ENCODE assay signal across 9 mouse cellular contexts in the genomic region with DNA sequence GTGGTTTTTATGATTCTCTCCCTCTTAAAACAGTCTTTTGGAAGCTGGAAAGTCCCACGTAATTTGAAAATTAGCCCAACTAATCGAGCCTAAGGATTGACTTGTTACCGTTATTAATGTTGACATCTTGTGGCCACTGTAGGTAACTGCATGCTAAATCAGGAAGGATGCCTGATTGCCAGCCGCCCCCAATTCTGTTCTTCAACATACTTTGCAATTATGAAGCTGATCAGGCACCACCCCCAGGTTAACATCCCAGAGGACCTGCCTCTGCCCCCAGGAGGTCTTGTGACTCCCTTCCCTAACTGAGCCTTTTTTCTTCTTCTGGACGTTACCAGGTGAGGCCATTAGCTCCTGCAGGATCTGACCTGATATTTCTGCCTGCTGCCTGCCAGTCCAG. TPM values are rescaled to one million over a fixed set of nuclear protein-coding genes. Genes with fewer than 3 reads are reported as not detected.
DNase-seq lines count a peak whose midpoint lies in the region; ATAC-seq and TF ChIP-seq lines count a peak whose summit lies in the region.
"Had no signal": no experiment of that assay in that cellular context is flagged by ENCODE, and none has a peak within 500 bp of the region (broad histone marks: within the 10 kb centered on the region; RNA-seq: fewer than 3 reads in every experiment).

No protein-coding gene starts in this region.

- DNase-seq in liver, adult 2 months (ENCODE audit: extremely low read depth, low read depth, low spot score), result no peak
- DNase-seq in liver (no peak), CH12.LX (ENCODE audit: extremely low read depth) (peak; percentile 34), MN1 (ENCODE audit: low spot score) (no peak)
- peak; percentile 54 for DNase-seq in cerebellum, adult 11-12 months
- DNase-seq in heart, postnatal 14 days, result peak; percentile 20 to 35
- DNase-seq in left cerebral cortex, postnatal 4 days, result peak; percentile 17

- intact Hi-C loops in heart, postnatal 14 days (cut with DNase I), result loop anchor here (1.0 to 2.0 kb wide), 3 partner anchors 26 to 206 kb away; no protein-coding TSS in a partner anchor
- intact Hi-C loops in left cerebral cortex, postnatal 4 days (cut with DNase I), result no loop called here

- no peaks in the 10 kb centered on the region for H3K36me3 ChIP-seq in liver, adult 2 months (ENCODE audit: control insufficient read depth, insufficient read depth, low read length)
- H3K36me3 ChIP-seq in CH12.LX (replicated peaks in 1 of 2; ENCODE audit: control insufficient read depth in 1 of 2, insufficient read depth in 1 of 2, low read length in 1 of 2), result no peaks in the 10 kb centered on the region
- H3K36me3 ChIP-seq in forebrain, embryonic 15.5 days, result no peaks in the 10 kb centered on the region

- TF ChIP-seq EP300 in CH12.LX (IDR thresholded peaks at IDR 0.05; ENCODE audit: low read length), result no peak

- no peak overlapping the region for H3K27ac ChIP-seq in liver, adult 2 months (replicated peaks; ENCODE audit: insufficient read depth, low read depth, low read length)
- H3K27ac ChIP-seq in CH12.LX (ENCODE audit: insufficient read depth, low read depth), result no peak overlapping the region
- H3K27ac ChIP-seq in forebrain, embryonic 15.5 days (replicated peaks), result no peak overlapping the region

- dilution Hi-C loops in CH12.LX (cut with MboI; ENCODE audit: extremely low pct_ligation_motif_present, extremely low pct_unique_long_range_greater_than_20kb, low sequenced_read_pairs), result no loop called here

- H3K4me2 ChIP-seq in CH12.LX (ENCODE audit: insufficient read depth, low read depth, poor library complexity, severe bottlenecking), result no peak overlapping the region
- H3K4me2 ChIP-seq in forebrain, embryonic 15.5 days (replicated peaks), result no peak overlapping the region

- no peak for ATAC-seq in forebrain, embryonic 15.5 days (replicated peaks)

- in situ Hi-C loops in CH12.LX (cut with MboI; ENCODE audit: low pct_ligation_motif_present, low pct_unique_long_range_greater_than_20kb, low sequenced_read_pairs), result no loop called here

- peaks cover 2% of the 10 kb centered on the region for H3K9me3 ChIP-seq in CH12.LX (replicated peaks; ENCODE audit: low read length)
- no peaks in the 10 kb centered on the region for H3K9me3 ChIP-seq in forebrain, embryonic 15.5 days

- no peak overlapping the region for H3K9ac ChIP-seq in liver, adult 2 months (ENCODE audit: low read depth, low read length)
- no peak overlapping the region for H3K9ac ChIP-seq in CH12.LX (ENCODE audit: insufficient read depth, low read depth)
- H3K9ac ChIP-seq in forebrain, embryonic 15.5 days (replicated peaks), result no peak overlapping the region

- peak; percentile 61 for TF ChIP-seq RAD21 in CH12.LX (IDR thresholded peaks at IDR 0.05; ENCODE audit: low read depth, low read length)

- no peak for TF ChIP-seq POLR2A in liver, adult 2 months (IDR thresholded peaks at IDR 0.05; ENCODE audit: extremely low read depth, insufficient read depth, low read length)
- TF ChIP-seq POLR2A in CH12.LX (IDR thresholded peaks at IDR 0.05; ENCODE audit: low read depth, low read length), result no peak

- H3K27me3 ChIP-seq in liver, adult 2 months (ENCODE audit: control insufficient read depth, insufficient read depth, low read length), result peaks cover 2% of the 10 kb centered on the region; the same call in 1 of the 2 replicates
- no peaks in the 10 kb centered on the region for H3K27me3 ChIP-seq in CH12.LX (replicated peaks)
- H3K27me3 ChIP-seq in forebrain, embryonic 15.5 days, result no peaks in the 10 kb centered on the region

- 30% methylated on average over 5 of the region's 5 CpGs for WGBS in liver, adult 2 months
- 35% methylated on average over 5 of the region's 5 CpGs for WGBS in forebrain, embryonic 15.5 days

- H3K79me2 ChIP-seq in liver, adult 2 months (ENCODE audit: control insufficient read depth, insufficient read depth, low read length), result no peaks in the 10 kb centered on the region
- H3K79me2 ChIP-seq in CH12.LX (replicated peaks; ENCODE audit: control insufficient read depth, extremely low read depth, insufficient read depth, poor library complexity, severe bottlenecking), result no peaks in the 10 kb centered on the region

- H3K4me3 ChIP-seq in liver, adult 2 months (ENCODE audit: insufficient read depth, low read depth, low read length), result no peak overlapping the region
- H3K4me3 ChIP-seq in CH12.LX (replicated peaks in 1 of 3; ENCODE audit: low read depth in 2 of 3, low read length in 2 of 3, poor library complexity in 1 of 3), result no peak overlapping the region
- H3K4me3 ChIP-seq in forebrain, embryonic 15.5 days, result no peak overlapping the region

- peak; percentile 23; the same call in 1 of the 2 replicates for TF ChIP-seq CTCF in liver, adult 2 months (IDR thresholded peaks at IDR 0.05; ENCODE audit: low read depth, low read length)
- peak; percentile 58 to 70 for TF ChIP-seq CTCF in CH12.LX (conservative IDR thresholded peaks at IDR 0.05 in 1 of 2, IDR thresholded peaks at IDR 0.05 in 1 of 2; ENCODE audit: low read depth in 2 of 2, low read length in 2 of 2)

- H3K4me1 ChIP-seq in liver, adult 2 months (ENCODE audit: control insufficient read depth, insufficient read depth, low read length), result no peaks in the 10 kb centered on the region
- H3K4me1 ChIP-seq in CH12.LX (ENCODE audit: control insufficient read depth in 1 of 2, insufficient read depth in 2 of 2), result peaks cover 0 to 6% of the 10 kb centered on the region in 2 experiments; a peak in 3 of 4 replicates
- no peaks in the 10 kb centered on the region for H3K4me1 ChIP-seq in forebrain, embryonic 15.5 days

TF ChIP-seq in CH12.LX, 34 proteins besides CTCF, POLR2A, EP300 and RAD21:
- TF ChIP-seq TCF12 (IDR thresholded peaks at IDR 0.05; ENCODE audit: low read depth, low read length) (no peak), SMC3 (IDR thresholded peaks at IDR 0.05; ENCODE audit: low read depth, low read length) (peak; percentile 68), USF1 (IDR thresholded peaks at IDR 0.05; ENCODE audit: low read depth, low read length) (no peak)

RNA-seq across cellular contexts. Expression of a gene that starts 20.0 kb away (rescaled TPM):
- total RNA-seq in liver, adult 2 months (2014; rRNA removed), result not detected in 2 replicates
- polyA plus RNA-seq in liver, adult 2 months (2012; rRNA removed), result not detected in 2 replicates
- total RNA-seq in CH12.LX (2012; rRNA removed), result 0.08 TPM in 1 of 2 replicates, not detected in the other
- 0.42 TPM in 1 of 2 replicates, not detected in the other for total RNA-seq in CH12.LX (2014; rRNA removed)
- polyA plus RNA-seq in CH12.LX (2012; ENCODE audit: insufficient read length, low read depth), result 0.17 TPM in 1 of 2 replicates, not detected in the other
- under 1 TPM in 1 of 2 experiments, not detected in 1; 0.22 TPM for total RNA-seq in heart, postnatal 14 days (2021)
- 1 to 10 TPM; 1.0 to 1.1 TPM for total RNA-seq in left cerebral cortex, postnatal 4 days (2021)
- polyA plus RNA-seq in forebrain, embryonic 15.5 days (2015; fragmentation: Nextera tagmentation; extraction: Ambion mirVana), result 0.82 and 1.5 TPM in 2 replicates
- polyA plus RNA-seq: small intestine, adult 2 months had no signal

RNA-seq across cellular contexts. Expression of a gene that starts 29.2 kb away (rescaled TPM):
- 4.1 and 5.0 TPM in 2 replicates for total RNA-seq in liver, adult 2 months (2014; rRNA removed)
- polyA plus RNA-seq in liver, adult 2 months (2012; rRNA removed), result 1.3 and 1.5 TPM in 2 replicates
- 50.5 and 62.1 TPM in 2 replicates for total RNA-seq in CH12.LX (2012; rRNA removed)
- total RNA-seq in CH12.LX (2014; rRNA removed), result 55.5 and 57.1 TPM in 2 replicates
- 38.9 and 39.8 TPM in 2 replicates for polyA plus RNA-seq in CH12.LX (2012; ENCODE audit: insufficient read length, low read depth)
- 10 to 100 TPM in 1 of 2 experiments, 1 to 10 TPM in 1; 8.0 to 10.6 TPM for total RNA-seq in heart, postnatal 14 days (2021)
- total RNA-seq in left cerebral cortex, postnatal 4 days (2021), result 1 to 10 TPM; 1.6 TPM
- 0.98 and 1.0 TPM in 2 replicates for polyA plus RNA-seq in forebrain, embryonic 15.5 days (2015; fragmentation: Nextera tagmentation; extraction: Ambion mirVana)

Comparison
In these comparisons a context has a peak if more than half of its experiments do, and no peak if none do; other contexts are left out.
1. DNase-seq: peak in CH12.LX (single experiment), cerebellum, adult 11-12 months (single experiment), heart, postnatal 14 days (2 of 2) and left cerebral cortex, postnatal 4 days (single experiment); none in liver, adult 2 months (single experiment), liver (single experiment) and MN1 (single experiment).